Mouse (Mus musculus): ENCODE measurements around the gene Gmeb2. TPM values are rescaled to one million over a fixed set of nuclear protein-coding genes. Genes with fewer than 3 reads are reported as not detected.

Gmeb2 gene
- total RNA-seq, 2 experiments from 2014 or later, result 8.5 to 10.5 TPM

DNA sequence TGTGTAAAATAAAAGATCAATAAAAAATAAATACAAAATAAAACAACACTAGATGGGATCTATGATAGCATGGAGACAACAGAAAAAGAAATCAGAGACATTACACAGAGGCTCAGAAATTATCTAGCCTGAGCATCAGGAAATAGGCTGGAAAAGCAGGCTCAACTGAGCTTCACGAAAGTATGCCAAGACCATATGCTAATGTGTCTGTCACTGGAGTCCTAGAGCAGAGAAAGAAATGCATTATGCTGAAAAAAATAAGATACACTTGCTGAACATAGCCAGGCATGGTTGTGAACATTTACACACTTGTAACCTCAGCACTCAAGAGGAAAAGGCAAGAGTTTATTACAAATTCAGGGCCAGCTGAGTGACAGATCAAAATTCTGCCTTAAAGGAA, 7.9 kb downstream of the Gmeb2 start:
- no peak for DNase-seq (ENCODE audit: low spot score)
- intact Hi-C loops (cut with DNase I), result no loop called here

DNA sequence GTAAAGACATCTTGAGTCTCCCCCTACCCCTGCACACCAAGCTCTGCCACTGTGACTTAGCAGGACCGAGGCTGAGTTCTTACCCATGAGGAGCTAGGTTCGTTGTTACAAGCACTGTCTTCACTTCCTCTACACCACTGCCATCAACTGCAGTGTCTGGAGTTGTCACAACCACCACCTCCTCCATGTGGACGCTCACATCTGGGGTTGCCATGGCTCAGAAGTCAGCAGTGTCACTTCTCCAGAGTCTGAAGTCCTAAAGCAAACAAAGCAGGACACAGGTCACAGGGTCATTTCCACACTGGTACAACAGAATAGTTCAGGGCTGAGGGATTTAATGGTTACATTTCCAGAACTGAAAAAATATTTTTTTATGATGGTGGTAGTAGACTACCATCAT, 10.0 kb downstream of the Gmeb2 start:
- intact Hi-C loops (cut with DNase I), result no loop called here
- no peak for DNase-seq (ENCODE audit: low spot score)

DNA sequence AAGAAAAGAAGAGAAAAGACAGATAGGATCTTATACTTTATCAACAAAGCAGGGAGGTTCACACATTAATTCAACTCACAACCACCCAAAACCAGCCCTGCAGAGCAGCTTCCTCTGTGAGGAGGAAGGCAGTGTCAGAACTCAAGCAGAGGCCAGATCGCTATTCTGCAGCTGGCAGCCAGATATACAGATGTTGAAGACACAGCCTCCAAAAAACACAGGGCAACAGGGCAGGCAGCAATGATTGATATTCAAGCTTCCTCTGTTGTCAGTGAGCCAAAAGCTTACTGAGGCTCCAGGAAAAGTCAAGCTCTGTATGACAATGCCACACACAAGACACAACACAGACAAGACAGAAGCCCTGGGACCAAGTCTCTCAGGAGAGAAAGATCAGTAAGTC, 11.1 kb downstream of the Gmeb2 start:
- intact Hi-C loops (cut with DNase I), result no loop called here
- no peak for DNase-seq (ENCODE audit: low spot score)

DNA sequence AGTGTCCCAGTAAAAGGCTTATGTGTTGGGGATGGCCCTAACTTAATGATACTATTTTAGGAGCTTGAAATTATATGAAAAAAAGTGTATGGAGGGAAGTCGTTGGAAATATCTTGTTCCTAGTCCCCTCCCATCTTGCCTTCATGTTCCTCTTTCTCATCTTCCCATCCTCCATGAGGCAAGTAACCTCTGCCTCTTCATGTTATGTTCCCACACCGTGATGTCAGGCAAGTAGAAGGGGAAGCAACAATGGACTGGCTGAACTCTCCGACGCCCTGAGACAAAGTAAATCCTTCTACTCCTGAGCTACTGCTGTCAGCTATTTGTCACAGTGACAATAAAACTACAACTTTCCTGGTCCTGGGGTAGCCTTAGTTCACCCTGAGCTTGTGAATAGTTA, 13.2 kb downstream of the Gmeb2 start:
- intact Hi-C loops (cut with DNase I), result no loop called here
- no peak for DNase-seq (ENCODE audit: low spot score)

DNA sequence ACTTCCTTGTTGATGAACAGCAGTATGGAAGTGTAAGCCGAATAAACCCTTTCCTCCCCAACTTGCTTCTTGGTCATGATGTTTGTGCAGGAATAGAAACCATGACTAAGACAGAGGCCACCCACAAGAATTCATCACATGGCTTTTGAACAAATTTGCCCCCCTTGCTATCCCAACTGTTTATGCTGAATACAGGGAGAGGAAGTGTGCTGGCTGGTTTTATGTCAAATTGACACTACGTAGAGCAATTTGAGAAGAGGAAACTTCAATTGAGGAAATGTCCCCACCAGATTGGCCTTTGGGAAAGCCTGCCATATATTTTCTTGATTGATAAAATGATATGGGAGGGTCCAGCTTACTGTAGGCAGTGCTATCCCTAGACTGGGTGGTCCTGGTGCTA, 14.0 kb downstream of the Gmeb2 start:
- DNase-seq (ENCODE audit: low spot score), result no peak
- intact Hi-C loops (cut with DNase I), result no loop called here

DNA sequence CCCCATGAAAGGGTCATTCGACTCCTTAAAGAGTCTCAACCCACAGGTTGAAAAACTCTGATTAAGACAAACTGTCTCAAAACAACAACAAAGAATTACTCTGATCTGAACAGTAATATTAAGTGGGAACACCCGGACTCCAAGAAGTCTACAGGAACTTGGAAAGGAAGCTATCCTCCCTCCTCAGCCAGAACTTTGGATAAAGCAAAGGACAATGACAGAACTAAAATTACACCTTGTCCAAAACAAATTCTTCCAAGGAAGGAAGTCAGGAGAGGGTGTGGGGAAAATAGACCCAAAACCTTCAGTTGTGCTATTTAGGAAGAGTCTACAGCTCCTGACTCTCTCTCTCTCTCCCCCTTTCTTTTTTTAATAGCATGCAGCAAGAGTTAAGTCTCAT, 15.7 kb downstream of the Gmeb2 start:
- intact Hi-C loops (cut with DNase I), result no loop called here
- no peak for DNase-seq (ENCODE audit: low spot score)

DNA sequence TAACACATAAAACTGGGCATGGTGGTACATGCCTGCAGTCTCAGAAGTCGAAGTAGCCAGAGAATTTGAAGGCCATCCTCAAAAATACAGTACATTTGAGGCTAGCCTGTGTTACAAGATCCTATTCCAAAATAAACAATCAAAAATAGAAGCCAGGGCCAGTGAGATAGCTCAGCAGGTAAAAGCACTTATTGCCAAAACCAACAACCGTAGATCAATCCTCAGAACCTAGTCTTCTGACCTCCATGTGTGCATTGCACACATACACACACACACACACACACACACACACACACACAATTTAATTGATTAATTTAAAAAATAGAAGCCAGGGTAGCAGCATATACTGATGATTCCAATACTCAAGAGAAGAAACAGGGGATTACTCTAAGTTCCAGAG, 21.0 kb downstream of the Gmeb2 start:
- no peak for DNase-seq (ENCODE audit: low spot score)
- intact Hi-C loops (cut with DNase I), result no loop called here

DNA sequence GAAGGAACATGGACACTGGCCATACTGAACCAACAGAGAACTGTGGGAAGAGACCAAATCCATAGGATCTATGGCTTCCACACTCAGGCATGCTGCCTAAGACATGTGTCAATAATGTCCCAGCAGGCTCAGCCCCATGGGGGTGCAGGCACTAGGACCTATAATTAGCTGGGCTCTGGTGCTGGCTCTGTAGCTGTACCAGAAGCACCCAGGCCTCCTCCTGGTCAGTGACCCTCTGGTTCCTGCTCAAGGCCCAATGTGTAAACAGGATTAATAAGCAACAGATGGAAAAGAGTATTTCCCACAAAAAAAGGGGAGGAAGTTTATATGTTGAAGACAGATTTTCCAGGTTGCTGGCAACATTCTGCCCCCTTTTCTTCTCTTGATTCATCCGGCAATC, 34.6 kb downstream of the Gmeb2 start:
- DNase-seq (ENCODE audit: low spot score), result no peak
- intact Hi-C loops (cut with DNase I), result no loop called here

DNA sequence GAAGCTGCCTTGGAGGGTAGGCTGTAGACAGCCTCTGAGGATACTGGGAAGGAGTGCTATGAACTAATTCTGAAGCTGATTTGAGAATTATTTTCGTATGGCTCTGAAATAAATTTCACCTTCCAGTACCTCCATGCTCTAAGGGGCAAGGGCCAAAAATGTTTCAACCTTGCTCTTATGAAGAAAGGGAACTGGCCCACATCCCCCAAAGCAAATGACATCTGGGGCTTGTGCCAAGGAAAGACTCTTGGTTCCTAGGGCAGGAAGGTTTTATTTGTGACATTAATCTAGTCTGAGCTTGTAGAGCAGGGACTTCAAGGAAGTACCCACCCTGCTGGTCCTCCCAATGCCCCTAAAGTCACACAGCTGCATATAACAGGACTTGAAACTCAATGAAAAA, 36.0 kb downstream of the Gmeb2 start:
- intact Hi-C loops (cut with DNase I), result no loop called here
- DNase-seq (ENCODE audit: low spot score), result no peak

DNA sequence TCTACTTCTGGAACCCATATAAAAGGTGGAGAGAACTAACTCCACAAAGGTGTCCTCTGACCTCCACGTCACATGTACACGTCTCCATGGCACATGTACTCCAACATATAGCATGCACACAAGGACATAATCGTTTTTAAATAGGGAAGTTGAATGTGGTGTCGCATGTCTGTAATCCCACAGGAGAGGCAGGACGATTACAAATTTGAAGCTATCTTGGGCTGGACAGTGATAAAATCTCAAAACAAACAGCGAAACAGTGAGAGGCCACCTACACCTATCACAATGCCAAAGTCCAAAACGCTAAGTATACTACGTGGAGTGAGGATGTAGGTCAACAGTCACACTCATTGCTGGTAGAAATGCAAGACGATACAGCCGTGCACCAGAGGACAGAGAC, 38.6 kb downstream of the Gmeb2 start:
- intact Hi-C loops (cut with DNase I), result no loop called here
- no peak for DNase-seq (ENCODE audit: low spot score)

DNA sequence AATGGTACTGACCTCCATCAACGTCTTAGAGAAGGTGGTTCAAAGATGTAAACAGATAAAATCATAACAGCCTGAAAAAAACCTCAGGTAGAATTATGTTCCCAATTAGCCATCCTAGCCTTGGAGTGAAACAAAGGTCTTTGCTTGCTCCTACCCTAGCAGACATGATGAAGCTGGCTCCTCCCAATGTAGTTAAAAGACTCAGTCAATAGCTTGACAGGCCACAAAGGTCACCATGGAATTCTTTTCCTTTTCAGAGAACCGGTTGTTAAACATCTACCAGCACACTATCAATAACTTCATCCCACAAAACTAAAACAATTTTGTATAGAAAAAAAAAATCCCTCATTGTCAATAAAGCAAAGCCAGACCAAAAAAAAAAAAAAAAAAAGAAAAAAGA, 42.8 kb downstream of the Gmeb2 start:
- intact Hi-C loops (cut with DNase I), result no loop called here
- no peak for DNase-seq (ENCODE audit: low spot score)

DNA sequence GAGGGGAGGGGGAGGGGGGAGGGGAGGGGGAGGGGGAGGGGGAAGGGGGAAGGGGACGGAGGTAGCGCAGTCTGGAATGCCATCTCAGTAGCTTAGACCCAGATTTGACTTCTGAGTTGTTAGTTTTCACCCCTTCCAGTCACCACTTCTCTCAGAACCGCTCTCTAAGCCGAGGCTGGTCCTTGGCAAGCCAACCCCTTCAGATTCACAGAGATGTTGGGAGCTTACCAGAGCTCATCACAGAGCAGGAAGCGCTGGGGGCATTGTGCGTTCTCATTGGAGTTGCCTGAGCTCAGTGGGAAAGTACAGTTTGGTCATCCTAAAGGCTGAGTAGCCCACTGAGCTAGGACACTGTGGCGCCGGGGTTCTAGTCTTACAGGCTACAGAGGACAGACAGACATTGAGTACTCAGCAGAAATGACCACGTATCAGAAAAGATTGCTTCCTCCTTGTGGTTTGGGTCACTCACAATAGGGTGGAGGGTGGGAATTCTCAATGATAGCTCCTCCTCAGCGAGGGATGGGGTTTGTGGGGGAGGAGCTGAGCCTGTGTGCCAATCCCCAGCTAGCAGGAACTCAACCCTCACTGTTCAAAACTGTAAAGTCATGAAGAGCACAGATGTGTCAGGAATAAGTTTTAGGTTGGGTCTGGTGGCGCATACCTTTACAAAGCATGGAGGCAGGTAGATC, 44.0 kb downstream of the Gmeb2 start:
- intact Hi-C loops (cut with DNase I), result loop anchor here (5.0 kb wide), 1 partner anchor 43 kb away; the partner anchor contains the start of gene Gmeb2

DNA sequence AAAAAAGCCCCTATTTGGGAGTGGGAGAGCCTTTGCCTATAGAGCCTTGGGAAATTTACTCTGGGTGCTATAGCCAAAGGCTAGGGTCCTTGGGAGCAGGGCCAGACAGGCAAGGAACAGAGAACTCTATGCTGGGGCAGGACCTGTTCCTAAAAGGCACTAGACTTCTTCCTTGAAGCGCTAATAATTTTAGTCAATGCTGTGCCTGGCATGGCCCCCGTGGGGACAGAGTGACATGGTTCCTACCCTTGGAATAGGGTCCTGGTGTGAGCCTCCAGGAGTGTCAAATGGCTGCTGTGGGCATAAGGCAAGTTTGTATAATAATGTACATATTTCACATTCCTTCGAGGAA, 45.5 kb downstream of the Gmeb2 start:
- intact Hi-C loops (cut with DNase I), result loop anchor here (5.0 kb wide), 1 partner anchor 45 kb away; the partner anchor contains the start of gene Gmeb2
- DNase-seq (ENCODE audit: low spot score), result no peak

More for the DNA sequence above, 44.0 kb downstream of the Gmeb2 start:
- DNase-seq (ENCODE audit: low spot score), result no peak

DNA sequence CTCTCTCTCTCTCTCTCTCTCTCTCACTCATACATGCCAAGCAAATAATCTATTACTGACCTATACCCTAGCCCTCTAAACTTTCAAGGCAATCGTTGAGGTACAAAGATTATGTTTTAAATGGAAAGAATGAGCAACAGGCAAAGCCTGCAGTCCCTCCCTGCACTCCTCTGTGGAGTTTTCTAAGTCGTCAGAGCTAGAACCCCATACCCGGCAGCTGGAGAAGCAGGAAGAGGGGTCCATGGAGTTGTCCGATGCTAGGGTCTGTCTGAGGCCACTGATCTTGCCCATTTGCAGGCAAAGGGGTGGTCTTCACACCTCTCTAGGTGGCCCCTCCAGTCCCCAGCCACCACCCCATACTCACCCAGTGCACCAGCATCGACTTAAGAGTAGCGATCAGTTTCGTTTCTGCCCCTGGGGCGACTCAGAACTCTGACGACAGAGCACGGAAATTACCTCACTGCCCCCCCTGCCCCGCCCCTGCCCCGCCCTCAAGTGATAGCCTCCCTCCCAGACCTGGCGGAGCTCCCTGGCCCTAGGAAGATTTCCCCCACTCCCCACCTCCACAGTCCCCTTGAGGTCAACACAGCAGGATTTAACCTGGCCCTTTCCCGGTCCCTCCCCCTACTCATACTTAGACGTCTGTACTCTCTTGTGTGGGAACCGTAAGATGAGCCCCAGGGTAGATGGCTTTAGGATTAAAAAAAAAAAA, 46.1 kb downstream of the Gmeb2 start, which contains the start of gene Helz2:
Gene Helz2 (minus strand): TSS at position 426 of the 712 bp plus-strand sequence.
- intact Hi-C loops (cut with DNase I), result loop anchor here (5.0 kb wide), 1 partner anchor 46 kb away; the partner anchor contains the start of gene Gmeb2

DNA sequence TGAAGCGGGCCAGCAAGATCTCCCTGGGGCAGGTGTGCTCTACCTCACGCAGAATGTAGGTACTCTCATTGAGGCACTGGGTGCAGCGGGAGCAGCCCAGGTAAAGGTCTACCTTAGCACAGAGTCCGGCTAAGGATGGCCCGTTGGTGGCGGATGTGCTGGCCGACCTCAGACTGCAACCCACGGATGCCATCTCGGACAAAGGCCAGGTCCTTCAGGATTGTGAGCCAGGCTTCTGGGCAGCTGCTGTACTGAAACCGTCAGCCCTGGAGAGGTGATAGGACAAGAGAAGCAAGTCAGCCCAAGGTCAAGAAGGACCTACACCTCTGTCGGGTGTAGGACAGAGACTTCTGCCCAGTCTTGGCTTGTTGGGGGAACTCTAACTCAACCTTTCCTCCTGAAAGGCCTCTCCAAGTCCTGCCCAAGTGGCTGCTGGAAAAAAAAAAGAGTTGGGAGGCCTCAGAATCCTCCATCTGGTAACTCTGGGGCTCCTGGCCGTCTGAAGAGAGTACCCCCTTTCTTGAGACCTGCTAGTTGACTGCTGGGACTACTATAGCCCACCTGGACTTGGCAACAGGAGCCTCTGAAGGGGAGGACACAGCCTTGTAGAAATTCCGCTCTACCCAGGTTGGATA, 46.9 kb downstream of the Gmeb2 start:
- intact Hi-C loops (cut with DNase I), result loop anchor here (5.0 kb wide), 1 partner anchor 46 kb away; the partner anchor contains the start of gene Gmeb2
- no peak for DNase-seq (ENCODE audit: low spot score)

More for the DNA sequence above, 46.1 kb downstream of the Gmeb2 start, which contains the start of gene Helz2:
- DNase-seq (ENCODE audit: low spot score), result peak; percentile 51

DNA sequence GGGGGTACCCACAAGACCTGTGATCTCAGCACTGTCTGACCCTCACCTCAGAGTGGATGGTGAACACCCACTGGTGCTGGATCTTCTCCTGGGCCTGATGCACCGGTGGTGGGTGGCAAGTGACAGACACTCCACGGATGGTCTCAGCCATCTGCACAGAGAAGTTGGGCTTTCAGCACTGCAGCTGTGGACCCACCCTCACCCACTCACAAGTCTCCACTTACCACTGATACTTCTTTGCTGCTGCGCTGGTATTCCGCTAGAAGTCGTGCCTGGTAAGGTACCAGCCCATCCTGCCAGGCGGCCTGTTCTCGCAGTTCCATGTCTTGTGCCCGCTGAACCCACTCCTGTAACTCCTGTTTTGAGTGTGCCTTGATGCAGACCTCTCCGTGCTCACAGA, 48.6 kb downstream of the Gmeb2 start:
- DNase-seq (ENCODE audit: low spot score), result no peak
- intact Hi-C loops (cut with DNase I), result loop anchor here (5.0 kb wide), 1 partner anchor 52 kb away; the partner anchor contains the start of gene Ppdpf

DNA sequence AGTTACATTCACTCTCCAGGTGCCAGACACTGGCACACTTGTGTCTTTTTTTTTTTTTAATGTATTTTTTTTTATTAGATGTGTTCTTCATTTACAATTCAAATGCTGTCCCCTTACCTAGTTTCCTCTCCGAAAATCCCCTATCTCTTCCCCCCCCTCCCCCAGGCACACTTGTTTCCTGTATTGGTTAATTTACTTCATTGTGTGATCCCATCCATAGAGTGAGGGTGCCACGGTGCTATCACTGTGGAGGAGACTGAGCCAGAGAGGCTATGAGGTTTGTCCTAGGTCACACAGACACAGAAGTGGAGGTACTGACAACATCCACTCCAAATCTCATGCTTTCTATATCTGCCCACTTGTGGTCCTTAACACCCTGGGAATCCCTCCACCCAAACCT, 49.0 kb downstream of the Gmeb2 start:
- intact Hi-C loops (cut with DNase I), result loop anchor here (5.0 kb wide), 1 partner anchor 52 kb away; the partner anchor contains the start of gene Ppdpf
- DNase-seq (ENCODE audit: low spot score), result no peak

DNA sequence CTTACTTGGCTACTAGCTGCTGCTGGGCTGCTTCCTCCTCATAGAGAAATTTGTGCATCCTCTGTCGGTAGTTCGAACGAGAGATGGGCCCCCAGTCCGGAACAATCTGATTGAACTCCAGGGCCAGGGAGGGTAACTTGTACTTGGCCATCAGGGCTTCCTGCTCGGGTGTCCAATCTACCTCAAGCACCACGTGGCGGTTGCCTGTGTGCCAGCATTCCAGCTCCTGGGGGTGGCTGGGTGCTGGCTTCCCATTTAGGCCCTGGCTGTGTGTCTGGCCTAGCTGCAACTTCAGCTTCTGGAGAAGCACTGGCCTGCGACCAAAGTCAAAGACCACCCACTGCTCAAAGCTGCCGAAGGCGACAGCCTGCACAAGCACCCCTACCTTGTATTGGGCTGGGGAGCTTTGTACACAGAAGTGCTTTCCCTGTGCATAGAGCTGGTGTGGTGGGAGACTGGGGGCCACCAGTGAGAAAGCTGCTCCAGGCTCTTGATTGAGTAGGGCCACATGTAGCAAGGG, 49.7 kb downstream of the Gmeb2 start:
- DNase-seq (ENCODE audit: low spot score), result no peak
- intact Hi-C loops (cut with DNase I), result loop anchor here (5.0 kb wide), 1 partner anchor 51 kb away; the partner anchor contains the start of gene Ppdpf

DNA sequence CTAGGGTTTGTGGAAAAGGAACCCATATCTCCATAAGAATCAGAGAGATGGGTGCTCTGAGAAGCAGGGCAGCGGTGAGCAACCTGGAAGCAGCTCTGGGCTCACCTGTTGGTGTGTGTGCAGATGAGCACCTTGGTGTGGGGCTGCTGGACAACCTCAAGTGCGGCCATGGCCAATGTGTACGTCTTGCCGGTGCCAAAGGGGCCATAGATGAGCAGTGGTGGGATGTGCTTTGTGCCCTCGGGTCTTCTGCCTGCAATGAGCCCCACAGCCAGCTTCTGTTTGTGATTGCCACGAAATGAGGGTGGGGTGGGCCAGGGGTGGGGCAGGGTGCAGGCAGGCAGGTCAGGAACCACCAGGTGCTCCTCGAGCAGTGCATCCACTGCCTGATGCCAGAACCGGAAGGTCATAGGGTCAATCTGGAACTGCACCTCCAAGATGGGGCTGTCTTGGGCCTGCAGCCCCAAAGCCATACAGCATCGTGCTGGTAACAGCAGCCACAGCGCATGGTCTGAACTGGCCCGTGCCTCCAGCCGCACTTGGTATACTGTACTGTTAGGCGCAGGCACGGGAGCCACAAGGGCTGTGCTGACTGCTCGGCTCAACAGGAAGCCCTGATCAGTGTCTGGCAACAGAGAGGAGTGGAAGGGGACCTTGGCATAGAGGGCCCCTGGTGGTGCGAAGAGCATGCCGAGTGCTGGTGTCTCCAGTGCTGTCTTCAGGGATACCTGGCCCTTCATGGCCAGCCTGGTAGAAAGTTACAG, 50.4 kb downstream of the Gmeb2 start:
- intact Hi-C loops (cut with DNase I), result loop anchor here (5.0 kb wide), 1 partner anchor 50 kb away; the partner anchor contains the start of gene Ppdpf

More for the DNA sequence above, 50.4 kb downstream of the Gmeb2 start:
- DNase-seq (ENCODE audit: low spot score), result no peak

Measured in heart, postnatal 25 days (tissue).